Mouse (Mus musculus) MEL (cell line): ENCODE measurements at regions not wholly inside any gene's neighbourhood (a gene's known extent, or its start where the extent isn't known, plus 50 kb on each side); places are given as distances from the start of the nearest gene placed in this dataset.

Experiments used
- CTCF ChIP-seq, 3 experiments: IDR thresholded peaks in 2 of 3; conservative IDR thresholded peaks in 1 of 3; 2 replicates each; pipeline ENCODE4 v1.5.1; 2011 to 2012; ENCODE audit warnings: low read length in 3 of 3, low read depth in 2 of 3, mild to moderate bottlenecking in 2 of 3, improper control_type of control experiment in 1 of 3, inconsistent platforms in 1 of 3, mixed read lengths in 1 of 3, moderate library complexity in 1 of 3; ENCODE audit not compliant: control insufficient read depth in 1 of 3, insufficient read depth in 1 of 3, poor library complexity in 1 of 3, severe bottlenecking in 1 of 3
- MAX ChIP-seq: IDR thresholded peaks from 2 replicates; pipeline ENCODE4 v1.6.1; 2011; ENCODE audit warnings: low read length, improper control_type of control experiment

- TF ChIP-seq MAX, result no peak
- TF ChIP-seq CTCF (IDR thresholded peaks at IDR 0.05 in 2 of 3, conservative IDR thresholded peaks at IDR 0.05 in 1 of 3; ENCODE audit: control insufficient read depth in 1 of 3, insufficient read depth in 1 of 3, low read depth in 2 of 3, low read length in 3 of 3, poor library complexity in 1 of 3, severe bottlenecking in 1 of 3), result no peak
Measured at GRCm38 (mm10) chr17:51645866-51646265, 187.2 kb downstream of the Satb1 start.
